Mouse (Mus musculus): ENCODE results near the gene Trim62. TPM values are rescaled to one million over a fixed set of nuclear protein-coding genes. Genes with fewer than 3 reads are reported as not detected.

Trim62 gene
- polyA plus RNA-seq (2012; rRNA removed), result 8.8 and 9.5 TPM in 2 replicates

GRCm38 (mm10) chr4:128883379-128883781, at the start of gene Trim62:
Gene Trim62 (plus strand): TSS chr4:128883580.

Other genes with a start within 250 kb of the Trim62 start
- 74.3 and 76.8 TPM in 2 replicates for gene Phc2, start 228.9 kb upstream of the Trim62 start, polyA plus RNA-seq (2012; rRNA removed)
- 0.22 and 0.29 TPM in 2 replicates for gene A3galt2, start 128.2 kb upstream of the Trim62 start, polyA plus RNA-seq (2012; rRNA removed)
- gene Zfp362, start 77.5 kb upstream of the Trim62 start, polyA plus RNA-seq (2012; rRNA removed), result 24.3 and 27.6 TPM in 2 replicates
- gene Azin2, start 78.9 kb downstream of the Trim62 start, polyA plus RNA-seq (2012; rRNA removed), result 6.8 and 6.9 TPM in 2 replicates
- 84.7 and 88.1 TPM in 2 replicates for gene Ak2, start 108.4 kb downstream of the Trim62 start, polyA plus RNA-seq (2012; rRNA removed)
- gene Rnf19b, start 174.7 kb downstream of the Trim62 start, polyA plus RNA-seq (2012; rRNA removed), result 103 and 113 TPM in 2 replicates
- 336 and 579 TPM in 2 replicates for gene Tmem54, start 222.0 kb downstream of the Trim62 start, polyA plus RNA-seq (2012; rRNA removed)
- gene Hpca, start 238.5 kb downstream of the Trim62 start, polyA plus RNA-seq (2012; rRNA removed), result 0.54 and 0.65 TPM in 2 replicates

Data from colon, adult 2 months (tissue).